ENCODE assay signal across 9 mouse cellular contexts in genomic region chr4:156185950-156186850, GRCm38 (mm10). TPM values are rescaled to one million over a fixed set of nuclear protein-coding genes. Genes with fewer than 3 reads are reported as not detected.
DNase-seq lines count a peak whose midpoint lies in the region; ATAC-seq lines count a peak whose summit lies in the region.
"Had no signal": no experiment of that assay in that cellular context is flagged by ENCODE, and none has a peak within 500 bp of the region (broad histone marks: within the 10 kb centered on the region; RNA-seq: fewer than 3 reads in every experiment).

No protein-coding gene starts in this region.

- no peaks in the 10 kb centered on the region for H3K27me3 ChIP-seq in embryonic facial prominence, embryonic 15.5 days
- no peaks in the 10 kb centered on the region for H3K27me3 ChIP-seq in hindbrain, embryonic 12.5 days
- H3K27me3 ChIP-seq in liver, embryonic 12.5 days (replicated peaks): peaks cover 11% of the 10 kb centered on the region; the same call in 1 of the 2 replicates

- H3K4me1 ChIP-seq in embryonic facial prominence, embryonic 15.5 days: peaks cover 57% of the 10 kb centered on the region
- peaks cover 96% of the 10 kb centered on the region for H3K4me1 ChIP-seq in hindbrain, embryonic 12.5 days
- H3K4me1 ChIP-seq in liver, embryonic 12.5 days: peaks cover 76% of the 10 kb centered on the region

- peaks cover 19% of the 10 kb centered on the region for H3K36me3 ChIP-seq in embryonic facial prominence, embryonic 15.5 days
- peaks cover 30% of the 10 kb centered on the region for H3K36me3 ChIP-seq in hindbrain, embryonic 12.5 days
- peaks cover 19% of the 10 kb centered on the region; the same call in 1 of the 2 replicates for H3K36me3 ChIP-seq in liver, embryonic 12.5 days

- DNase-seq in left cerebral cortex, adult 18-20 months (ENCODE audit: low spot score in 2 of 2): peak; percentile 65 to 76
- DNase-seq in left cerebral cortex, adult 11 months (ENCODE audit: low spot score): no peak
- peak; percentile 82 for DNase-seq in retina, embryonic 14.5 days (ENCODE audit: low spot score)
- DNase-seq in testis, postnatal 10 days (ENCODE audit: low spot score): no peak
- DNase-seq in kidney, adult 18-20 months: no peak

- 8% methylated on average over 31 of the region's 31 CpGs for WGBS in embryonic facial prominence, embryonic 15.5 days
- WGBS in hindbrain, embryonic 12.5 days: 3% methylated on average over 31 of the region's 31 CpGs
- 10% methylated on average over 31 of the region's 31 CpGs for WGBS in liver, embryonic 12.5 days (ENCODE audit: insufficient replicate concordance)

- peak overlapping the region; percentile 58 for H3K4me2 ChIP-seq in embryonic facial prominence, embryonic 15.5 days (replicated peaks)
- peak overlapping the region; percentile 74 for H3K4me2 ChIP-seq in hindbrain, embryonic 12.5 days (replicated peaks)
- peak overlapping the region; percentile 70 for H3K4me2 ChIP-seq in liver, embryonic 12.5 days

- H3K4me3 ChIP-seq in embryonic facial prominence, embryonic 15.5 days (replicated peaks): peak overlapping the region; percentile 39
- H3K4me3 ChIP-seq in hindbrain, embryonic 12.5 days: peak overlapping the region; percentile 46
- H3K4me3 ChIP-seq in liver, embryonic 12.5 days: peak overlapping the region; percentile 44

- peak overlapping the region; percentile 67 for H3K27ac ChIP-seq in embryonic facial prominence, embryonic 15.5 days (replicated peaks)
- peak overlapping the region; percentile 96 for H3K27ac ChIP-seq in hindbrain, embryonic 12.5 days
- peak overlapping the region; percentile 31 for H3K27ac ChIP-seq in liver, embryonic 12.5 days
- H3K27ac ChIP-seq: macrophage had no signal

- no peaks in the 10 kb centered on the region for H3K9me3 ChIP-seq in embryonic facial prominence, embryonic 15.5 days (replicated peaks)
- H3K9me3 ChIP-seq in hindbrain, embryonic 12.5 days (replicated peaks): no peaks in the 10 kb centered on the region
- no peaks in the 10 kb centered on the region for H3K9me3 ChIP-seq in liver, embryonic 12.5 days (replicated peaks)

- 0 out of 2 replicates have a peak, but pooled peaks have one; percentile 8 for ATAC-seq in embryonic facial prominence, embryonic 15.5 days (ENCODE audit: insufficient number of reproducible peaks, low FRiP score, low TSS enrichment, low read depth)
- ATAC-seq in hindbrain, embryonic 12.5 days (ENCODE audit: low FRiP score): peak; percentile 45
- peak; percentile 34 for ATAC-seq in liver, embryonic 12.5 days

- H3K9ac ChIP-seq in embryonic facial prominence, embryonic 15.5 days: 0 out of 2 replicates have a peak overlapping the region, but pooled peaks have one; percentile 18
- peak overlapping the region; percentile 82 for H3K9ac ChIP-seq in hindbrain, embryonic 12.5 days
- H3K9ac ChIP-seq in liver, embryonic 12.5 days: peak overlapping the region; percentile 68

RNA-seq across cellular contexts. Expression of gene Agrn, which starts 11.1 kb away (rescaled TPM):
- 100 to 1,000 TPM; 118 to 129 TPM for total RNA-seq in left cerebral cortex, adult 18-20 months (2021)
- 72.1 and 82.0 TPM in 2 replicates for polyA plus RNA-seq in embryonic facial prominence, embryonic 15.5 days (2015; fragmentation: Nextera tagmentation; extraction: Ambion mirVana)
- polyA plus RNA-seq in hindbrain, embryonic 12.5 days (2016; fragmentation: Nextera tagmentation; extraction: Ambion mirVana): 161 and 178 TPM in 2 replicates
- 16.1 and 17.8 TPM in 2 replicates for polyA plus RNA-seq in liver, embryonic 12.5 days (2016; fragmentation: Nextera tagmentation; extraction: Ambion mirVana)

RNA-seq across cellular contexts. Expression of gene Isg15, which starts 14.4 kb away (rescaled TPM):
- total RNA-seq in left cerebral cortex, adult 18-20 months (2021): 1 to 10 TPM in 1 of 2 experiments, under 1 TPM in 1; 0.63 to 1.4 TPM
- 4.1 and 4.4 TPM in 2 replicates for polyA plus RNA-seq in embryonic facial prominence, embryonic 15.5 days (2015; fragmentation: Nextera tagmentation; extraction: Ambion mirVana)
- 1.2 and 1.3 TPM in 2 replicates for polyA plus RNA-seq in hindbrain, embryonic 12.5 days (2016; fragmentation: Nextera tagmentation; extraction: Ambion mirVana)
- polyA plus RNA-seq in liver, embryonic 12.5 days (2016; fragmentation: Nextera tagmentation; extraction: Ambion mirVana): 2.6 and 3.2 TPM in 2 replicates

RNA-seq across cellular contexts. Expression of gene AW011738, which starts 16.9 kb away (rescaled TPM):
- total RNA-seq in left cerebral cortex, adult 18-20 months (2021): 1 to 10 TPM; 5.8 to 6.0 TPM
- polyA plus RNA-seq in embryonic facial prominence, embryonic 15.5 days (2015; fragmentation: Nextera tagmentation; extraction: Ambion mirVana): 3.1 and 3.6 TPM in 2 replicates
- polyA plus RNA-seq in hindbrain, embryonic 12.5 days (2016; fragmentation: Nextera tagmentation; extraction: Ambion mirVana): 7.0 and 7.6 TPM in 2 replicates
- 1.3 and 1.4 TPM in 2 replicates for polyA plus RNA-seq in liver, embryonic 12.5 days (2016; fragmentation: Nextera tagmentation; extraction: Ambion mirVana)

RNA-seq across cellular contexts. Expression of gene Perm1, which starts 29.5 kb away (rescaled TPM):
- total RNA-seq in left cerebral cortex, adult 18-20 months (2021): under 1 TPM; 0.19 to 0.33 TPM
- polyA plus RNA-seq in embryonic facial prominence, embryonic 15.5 days (2015; fragmentation: Nextera tagmentation; extraction: Ambion mirVana): 3.8 and 4.6 TPM in 2 replicates
- polyA plus RNA-seq in hindbrain, embryonic 12.5 days (2016; fragmentation: Nextera tagmentation; extraction: Ambion mirVana): 2.3 and 2.6 TPM in 2 replicates
- 0.12 TPM in 2 replicates for polyA plus RNA-seq in liver, embryonic 12.5 days (2016; fragmentation: Nextera tagmentation; extraction: Ambion mirVana)

RNA-seq across cellular contexts. Expression of gene Plekhn1, which starts 48.5 kb away (rescaled TPM):
- total RNA-seq in left cerebral cortex, adult 18-20 months (2021): 10 to 100 TPM; 34.2 to 40.1 TPM
- 43.4 and 44.1 TPM in 2 replicates for polyA plus RNA-seq in embryonic facial prominence, embryonic 15.5 days (2015; fragmentation: Nextera tagmentation; extraction: Ambion mirVana)
- polyA plus RNA-seq in hindbrain, embryonic 12.5 days (2016; fragmentation: Nextera tagmentation; extraction: Ambion mirVana): 29.0 and 30.5 TPM in 2 replicates
- 7.2 TPM in 2 replicates for polyA plus RNA-seq in liver, embryonic 12.5 days (2016; fragmentation: Nextera tagmentation; extraction: Ambion mirVana)

Comparison
In these comparisons a context has a peak if more than half of its experiments do, and no peak if none do; other contexts are left out.
1. DNase-seq: peak in left cerebral cortex, adult 18-20 months (2 of 2) and retina, embryonic 14.5 days (single experiment); none in left cerebral cortex, adult 11 months (single experiment), testis, postnatal 10 days (single experiment) and kidney, adult 18-20 months (single experiment).
2. H3K27ac ChIP-seq: peak in every context shown above with its lines; median percentile 96 in hindbrain, embryonic 12.5 days; 67 in embryonic facial prominence, embryonic 15.5 days; 31 in liver, embryonic 12.5 days.
3. H3K9ac ChIP-seq: peak in every context shown above with its lines; median percentile 82 in hindbrain, embryonic 12.5 days; 68 in liver, embryonic 12.5 days; 18 in embryonic facial prominence, embryonic 15.5 days.
4. Peak in every context shown above with its lines, with median percentiles within 50 percentile points of each other: ATAC-seq, H3K4me2 ChIP-seq and H3K4me3 ChIP-seq.